Mouse (Mus musculus): ENCODE results near the gene Ftl1-ps1.

GRCm38 (mm10) chr13:74363176-74363858 lies 36.2 kb upstream of the Ftl1-ps1 start:
- no peak for TF ChIP-seq CTCF (IDR thresholded peaks at IDR 0.05; ENCODE audit: low read depth)
- TF ChIP-seq EP300 (IDR thresholded peaks at IDR 0.05; ENCODE audit: low read depth) = no peak
